Mouse (Mus musculus) intestine, embryonic 15.5 days (tissue): ENCODE data around the gene Ankrd7. TPM values are rescaled to one million over a fixed set of nuclear protein-coding genes. Genes with fewer than 3 reads are reported as not detected.

Experiments
- ATAC-seq: fragments of 200-750 bp; cut with Nextera tagmentation; 2 replicates; pipeline ENCODE4 v1.8.0; 2017; ENCODE audit warnings: moderate TSS enrichment, moderate library complexity
- H3K27ac ChIP-seq: fragments of 300-500 bp; sonication (generic); 2 replicates; pipeline ENCODE4 v1.5.1; 2015; ENCODE audit warnings: mild to moderate bottlenecking, inconsistent platforms
- H3K27me3 ChIP-seq: fragments of 300-500 bp; sonication (generic); replicated peaks from 2 replicates; pipeline ENCODE4 v1.6.1; 2015; ENCODE audit warnings: inconsistent platforms
- H3K36me3 ChIP-seq: fragments of 300-500 bp; sonication (generic); 2 replicates; pipeline ENCODE4 v1.6.1; 2015; ENCODE audit warnings: inconsistent platforms
- H3K4me1 ChIP-seq: fragments of 300-500 bp; sonication (generic); replicated peaks from 2 replicates; pipeline ENCODE4 v1.6.1; 2015; ENCODE audit warnings: inconsistent platforms
- H3K4me2 ChIP-seq: fragments of 300-500 bp; sonication (generic); replicated peaks from 2 replicates; pipeline ENCODE4 v1.6.1; 2015; ENCODE audit warnings: mild to moderate bottlenecking, inconsistent platforms
- H3K4me3 ChIP-seq: fragments of 300-500 bp; sonication (generic); replicated peaks from 2 replicates; pipeline ENCODE4 v1.5.1; 2015; ENCODE audit warnings: inconsistent platforms
- H3K9ac ChIP-seq: fragments of 300-500 bp; sonication (generic); 2 replicates; pipeline ENCODE4 v1.6.1; 2015; ENCODE audit warnings: inconsistent platforms
- H3K9me3 ChIP-seq: fragments of 300-500 bp; sonication (generic); 2 replicates; pipeline ENCODE4 v1.6.1; 2016; ENCODE audit warnings: inconsistent platforms
- WGBS: fragments of 180-500 bp; shearing (Covaris S2); methylation state at CpG from one replicate; pipeline ENCODE4 v1.1.7; 2015; 5-methylcytosine and 5-hydroxymethylcytosine counted together
- polyA plus RNA-seq: library from polyadenylated mRNA; unstranded; fragments of >200 nt; fragmentation: Nextera tagmentation; extraction: Ambion mirVana; gene quantifications from 2 replicates; pipeline ENCODE4 v1.2.1, GENCODE M21; 2015

Gene Ankrd7
- polyA plus RNA-seq, 1 experiment from 2014 or later: 0.16 TPM

- Histone ChIP-seq H3K9me3 (no peaks in the 10 kb centered on the region), H3K4me1 (no peaks in the 10 kb centered on the region), H3K36me3 (no peaks in the 10 kb centered on the region), H3K27ac (no peak overlapping the region), H3K27me3 (no peaks in the 10 kb centered on the region), H3K4me2 (no peak overlapping the region), H3K4me3 (no peak overlapping the region), H3K9ac (no peak overlapping the region)
- WGBS: 78% methylated on average over 2 of the region's 2 CpGs
- no peak for ATAC-seq
These were observed 41.1 kb downstream of the Ankrd7 start for GRCm38 (mm10) chr6:18907173-18907572.

GRCm38 (mm10) chr6:18913179-18913578 lies 47.1 kb downstream of the Ankrd7 start:
- H3K4me3 ChIP-seq: no peak overlapping the region
- no peak overlapping the region for H3K4me2 ChIP-seq
- no peaks in the 10 kb centered on the region for H3K9me3 ChIP-seq
- H3K9ac ChIP-seq: no peak overlapping the region
- H3K27ac ChIP-seq: no peak overlapping the region
- 74% methylated on average over 4 of the region's 4 CpGs for WGBS
- H3K4me1 ChIP-seq: no peaks in the 10 kb centered on the region
- ATAC-seq: no peak
- no peaks in the 10 kb centered on the region for H3K27me3 ChIP-seq
- no peaks in the 10 kb centered on the region for H3K36me3 ChIP-seq

DNA sequence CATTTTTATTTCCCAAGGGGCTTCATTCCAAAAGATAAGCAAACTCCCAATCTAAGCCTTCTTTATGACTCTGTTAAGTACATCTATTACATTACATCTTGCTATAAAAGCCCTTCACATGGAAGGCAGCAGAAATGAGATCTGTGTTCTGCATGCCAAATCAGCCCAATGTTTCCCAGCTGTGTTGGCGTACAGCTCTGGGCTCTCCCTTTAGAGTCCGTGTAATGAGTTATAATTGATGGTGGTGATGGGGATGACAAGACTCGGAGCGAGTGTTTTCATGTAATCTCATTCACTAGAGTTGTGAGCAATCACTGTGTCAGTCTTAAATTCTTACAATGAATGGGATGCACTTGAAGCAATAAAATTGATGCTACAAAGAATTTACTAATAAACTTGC lies 49.9 kb downstream of the Ankrd7 start:
- Histone ChIP-seq H3K27me3 (no peaks in the 10 kb centered on the region), H3K27ac (no peak overlapping the region), H3K4me2 (no peak overlapping the region), H3K4me3 (no peak overlapping the region), H3K9me3 (no peaks in the 10 kb centered on the region), H3K36me3 (no peaks in the 10 kb centered on the region), H3K4me1 (no peaks in the 10 kb centered on the region), H3K9ac (no peak overlapping the region)
- no peak for ATAC-seq
- 63% methylated on average over 4 of the region's 4 CpGs for WGBS

DNA sequence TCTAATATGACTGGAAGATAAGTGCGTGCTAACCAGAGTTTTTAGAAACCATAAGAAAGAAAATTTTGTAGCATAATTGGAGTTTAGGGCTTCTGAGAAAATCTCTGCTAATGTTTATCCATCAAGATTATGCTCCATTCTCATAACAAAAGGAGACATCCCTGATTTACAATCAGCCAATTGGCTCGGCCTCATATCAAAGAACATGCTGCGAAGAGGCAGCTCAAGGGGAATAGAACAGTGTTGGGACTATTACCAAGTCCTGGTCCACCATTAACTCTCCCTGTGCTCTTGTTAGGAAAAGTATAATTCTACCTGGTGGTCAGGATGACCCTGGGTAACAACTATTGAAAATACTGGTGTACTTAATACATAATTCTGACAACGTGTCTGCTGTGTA lies 50.4 kb downstream of the Ankrd7 start:
- no peaks in the 10 kb centered on the region for H3K4me1 ChIP-seq
- no peak overlapping the region for H3K4me2 ChIP-seq
- H3K27me3 ChIP-seq: no peaks in the 10 kb centered on the region
- ATAC-seq: no peak
- H3K9ac ChIP-seq: no peak overlapping the region
- no peaks in the 10 kb centered on the region for H3K9me3 ChIP-seq
- H3K4me3 ChIP-seq: no peak overlapping the region
- H3K36me3 ChIP-seq: no peaks in the 10 kb centered on the region
- 80% methylated on average over 4 of the region's 4 CpGs for WGBS
- no peak overlapping the region for H3K27ac ChIP-seq

Other genes with a start within 250 kb of the Ankrd7 start
- 168 and 177 TPM in 2 replicates for gene Lsm8, start 17.7 kb upstream of the Ankrd7 start, polyA plus RNA-seq